Mouse (Mus musculus) layer of hippocampus, adult 9-10 months (tissue): ENCODE measurements at regions not wholly inside any gene's neighbourhood (a gene's known extent, or its start where the extent isn't known, plus 50 kb on each side); places are given as distances from the start of the nearest gene placed in this dataset.
"Not testable (repeated sequence)": the region's sequence is repeated elsewhere in the genome, so short reads cannot be mapped to it uniquely, and the experiment has no call there.

Source experiments
- DNase-seq: peaks from one replicate; pipeline ENCODE4 v3.0.0; 2022; ENCODE audit warnings: low spot score

- DNase-seq = peak; percentile 0
These were observed 1407.6 kb downstream of the Gm9008 start for GRCm38 (mm10) chr6:75089971-75090370.

- DNase-seq = no peak
These were observed 1429.8 kb downstream of the Gm9008 start for GRCm38 (mm10) chr6:75067758-75068157.

GRCm38 (mm10) chr6:75042336-75043010, 1455.1 kb downstream of the Gm9008 start:
- DNase-seq = no peak

GRCm38 (mm10) chr6:75039451-75039850, 1458.1 kb downstream of the Gm9008 start:
- no peak for DNase-seq

- not testable (repeated sequence) for DNase-seq
These were observed 1460.4 kb downstream of the Gm9008 start for GRCm38 (mm10) chr6:75037179-75037578.
